Mouse (Mus musculus) brain, embryonic 14.5 days (tissue): Measurements from ENCODE around the gene Dapk1.

Source experiments
- CTCF ChIP-seq: fragments of 200-500 bp; IDR thresholded peaks from 2 replicates; pipeline ENCODE4 v1.5.1; 2012; ENCODE audit warnings: inconsistent platforms, mild to moderate bottlenecking, moderate library complexity, borderline replicate concordance; ENCODE audit not compliant: insufficient read depth, insufficient read length; ENCODE audit errors: extremely low read depth
- POLR2A ChIP-seq: fragments of 200-500 bp; IDR thresholded peaks from 2 replicates; pipeline ENCODE4 v1.6.1; 2012; ENCODE audit warnings: mild to moderate bottlenecking, inconsistent platforms, borderline replicate concordance; ENCODE audit not compliant: poor library complexity, insufficient read depth, insufficient read length, severe bottlenecking; ENCODE audit errors: extremely low read depth

GRCm38 (mm10) chr13:60682714-60683695, 81.3 kb downstream of the Dapk1 start:
- TF ChIP-seq CTCF (peak; percentile 6; the same call in 1 of the 2 replicates), POLR2A (no peak)
